Mouse (Mus musculus) hindbrain, embryonic 15.5 days (tissue): ENCODE results near the gene Klra3. TPM values are rescaled to one million over a fixed set of nuclear protein-coding genes. Genes with fewer than 3 reads are reported as not detected.
"Not testable (repeated sequence)": the region's sequence is repeated elsewhere in the genome, so short reads cannot be mapped to it uniquely, and the experiment has no call there.

ENCODE experiments used
- ATAC-seq: fragments of 200-750 bp; cut with Nextera tagmentation; 2 replicates; pipeline ENCODE4 v1.8.0; 2017; ENCODE audit warnings: low read depth, moderate number of reproducible peaks, moderate TSS enrichment; ENCODE audit not compliant: low FRiP score
- H3K27ac ChIP-seq: fragments of 300-500 bp; sonication (generic); replicated peaks from 2 replicates; pipeline ENCODE4 v1.5.1; 2015; ENCODE audit warnings: mild to moderate bottlenecking, inconsistent platforms
- H3K27me3 ChIP-seq: fragments of 300-500 bp; sonication (generic); 2 replicates; pipeline ENCODE4 v1.6.1; 2015; ENCODE audit warnings: control low read depth, inconsistent platforms
- H3K36me3 ChIP-seq: fragments of 300-500 bp; sonication (generic); 2 replicates; pipeline ENCODE4 v1.6.1; 2015; ENCODE audit warnings: control low read depth, inconsistent platforms
- H3K4me1 ChIP-seq: fragments of 300-500 bp; sonication (generic); replicated peaks from 2 replicates; pipeline ENCODE4 v1.6.1; 2015; ENCODE audit warnings: control low read depth, inconsistent platforms
- H3K4me2 ChIP-seq: fragments of 300-500 bp; sonication (generic); 2 replicates; pipeline ENCODE4 v1.6.1; 2015; ENCODE audit warnings: moderate library complexity, mild to moderate bottlenecking, inconsistent platforms
- H3K4me3 ChIP-seq: fragments of 300-500 bp; sonication (generic); 2 replicates; pipeline ENCODE4 v1.5.1; 2015; ENCODE audit warnings: mild to moderate bottlenecking, inconsistent platforms
- H3K9ac ChIP-seq: fragments of 300-500 bp; sonication (generic); 2 replicates; pipeline ENCODE4 v1.6.1; 2015; ENCODE audit warnings: inconsistent platforms
- H3K9me3 ChIP-seq: fragments of 300-500 bp; sonication (generic); 2 replicates; pipeline ENCODE4 v1.6.1; 2016; ENCODE audit warnings: control low read depth, inconsistent platforms
- WGBS: fragments of 180-500 bp; shearing (Covaris S2); methylation state at CpG from one replicate; pipeline ENCODE4 v1.1.7; 2015; 5-methylcytosine and 5-hydroxymethylcytosine counted together
- polyA plus RNA-seq: library from polyadenylated mRNA; unstranded; fragments of >200 nt; fragmentation: Nextera tagmentation; extraction: Ambion mirVana; gene quantifications from 2 replicates; pipeline ENCODE4 v1.2.1, GENCODE M21; 2015

Gene Klra3
- polyA plus RNA-seq: not detected in 2 replicates

DNA sequence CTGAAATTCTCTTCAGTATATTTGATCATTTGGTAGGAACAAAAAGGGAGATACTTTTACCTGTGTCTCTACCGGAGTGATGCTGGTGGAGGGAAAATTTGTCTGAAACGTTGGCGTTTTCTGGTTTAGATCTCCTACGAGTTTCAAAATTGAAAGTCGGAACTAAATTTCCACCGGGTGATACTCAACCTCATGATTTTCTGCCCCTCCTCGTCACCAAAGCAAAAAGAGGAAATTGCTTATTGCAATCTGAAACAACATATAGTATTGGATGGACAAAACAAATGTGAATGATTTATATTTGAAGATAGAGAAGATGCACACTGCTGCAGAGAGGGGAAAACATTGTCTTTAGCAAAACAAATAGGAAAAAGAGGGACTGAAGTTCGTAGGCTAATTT lies at the start of gene Klra3:
Klra3 (minus strand) TSS at position 164 of the 400 bp plus-strand sequence.
- H3K4me2 ChIP-seq: no peak within 1 kb of the TSS
- 91% methylated on average over 8 of the region's 8 CpGs for WGBS
- no peaks in the 10 kb centered on the region for H3K36me3 ChIP-seq
- ATAC-seq: no peak
- no peaks in the 10 kb centered on the region for H3K4me1 ChIP-seq
- H3K9me3 ChIP-seq: peaks cover 6% of the 10 kb centered on the region; the same call in 1 of the 2 replicates
- H3K27me3 ChIP-seq: no peaks in the 10 kb centered on the region
- H3K9ac ChIP-seq: no peak within 1 kb of the TSS
- no peak within 1 kb of the TSS for H3K27ac ChIP-seq
- H3K4me3 ChIP-seq: no peak within 1 kb of the TSS

DNA sequence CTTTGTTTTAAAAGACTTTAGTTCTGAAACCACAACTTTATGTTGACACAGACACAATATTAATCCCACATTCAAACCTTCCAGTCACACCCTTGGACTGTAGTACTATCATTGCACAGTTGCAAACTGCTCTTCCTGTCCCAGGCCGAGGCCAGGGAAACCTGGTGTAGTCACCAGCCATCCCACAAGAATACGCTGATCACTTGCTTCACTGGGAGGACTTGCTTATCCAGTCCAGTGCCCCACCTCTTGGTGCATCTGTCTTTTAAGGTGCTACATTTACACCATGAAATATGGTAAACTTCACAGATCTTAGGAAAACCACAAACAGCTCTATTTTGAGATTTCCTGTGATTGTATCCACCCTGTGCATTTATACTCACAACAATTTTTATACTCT lies 49.4 kb upstream of the Klra3 start, which contains the start of gene Klra1:
Klra1 (minus strand) TSS at position 125 of the 400 bp plus-strand sequence.
- H3K27ac ChIP-seq: no peak within 1 kb of the TSS
- no peaks in the 10 kb centered on the region; the same call in 1 of the 2 replicates for H3K9me3 ChIP-seq
- WGBS: 85% methylated on average over 2 of the region's 2 CpGs
- H3K9ac ChIP-seq: no peak within 1 kb of the TSS
- no peaks in the 10 kb centered on the region for H3K27me3 ChIP-seq
- H3K4me3 ChIP-seq: no peak within 1 kb of the TSS
- H3K4me2 ChIP-seq: no peak within 1 kb of the TSS
- no peak for ATAC-seq
- H3K4me1 ChIP-seq: no peaks in the 10 kb centered on the region
- no peaks in the 10 kb centered on the region for H3K36me3 ChIP-seq

DNA sequence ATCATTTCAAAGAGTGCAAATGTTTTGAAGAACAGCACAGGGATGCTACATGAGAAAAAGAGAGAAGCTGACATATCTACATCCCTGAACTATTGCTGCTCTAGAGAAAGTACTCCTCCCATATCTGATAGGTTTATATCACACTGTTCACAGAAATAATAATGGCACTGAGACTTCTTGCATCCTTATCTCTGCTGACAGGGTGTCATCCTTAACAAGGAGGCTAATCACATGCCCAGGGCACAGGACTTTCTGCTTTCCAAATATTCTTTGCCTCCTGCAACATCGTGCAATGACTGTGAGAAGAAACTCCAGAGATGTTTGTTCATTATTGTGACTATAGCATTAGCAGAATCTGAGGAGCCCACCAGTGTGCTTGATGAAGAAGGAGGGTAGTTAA lies 48.4 kb upstream of the Klra3 start:
- WGBS: 67% methylated on average over 1 of the region's 1 CpGs
- H3K9ac ChIP-seq: no peak overlapping the region
- no peak for ATAC-seq
- H3K4me3 ChIP-seq: no peak overlapping the region
- no peak overlapping the region for H3K27ac ChIP-seq
- H3K36me3 ChIP-seq: no peaks in the 10 kb centered on the region
- no peak overlapping the region for H3K4me2 ChIP-seq
- H3K4me1 ChIP-seq: no peaks in the 10 kb centered on the region
- H3K9me3 ChIP-seq: no peaks in the 10 kb centered on the region; the same call in 1 of the 2 replicates
- H3K27me3 ChIP-seq: no peaks in the 10 kb centered on the region

DNA sequence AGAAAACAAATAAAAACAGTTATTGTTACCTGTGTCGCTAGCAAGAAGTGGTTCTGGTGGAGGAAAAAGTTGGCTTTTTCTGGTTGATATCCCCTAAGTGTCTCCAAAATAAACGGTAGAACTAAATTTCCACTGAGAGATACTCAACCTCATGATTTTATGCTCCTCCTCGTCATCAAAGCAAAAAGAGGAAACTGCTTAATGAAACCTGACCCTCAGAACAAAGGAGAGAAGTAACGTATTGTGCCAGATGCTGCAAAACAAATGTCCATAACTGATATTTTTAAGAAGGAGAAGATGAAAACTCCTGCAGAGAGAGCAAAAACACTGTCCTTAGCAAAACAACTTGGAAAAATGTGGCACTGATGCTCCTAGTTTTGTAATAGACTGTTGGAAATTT lies 45.0 kb upstream of the Klra3 start:
- H3K4me1 ChIP-seq: no peaks in the 10 kb centered on the region
- WGBS: 84% methylated on average over 4 of the region's 4 CpGs
- no peaks in the 10 kb centered on the region for H3K36me3 ChIP-seq
- no peak overlapping the region for H3K4me3 ChIP-seq
- no peak overlapping the region for H3K27ac ChIP-seq
- H3K9ac ChIP-seq: no peak overlapping the region
- ATAC-seq: no peak
- H3K27me3 ChIP-seq: no peaks in the 10 kb centered on the region
- H3K4me2 ChIP-seq: no peak overlapping the region
- H3K9me3 ChIP-seq: 0 out of 2 replicates have a peak, but pooled peaks cover 3% of the 10 kb centered on the region

DNA sequence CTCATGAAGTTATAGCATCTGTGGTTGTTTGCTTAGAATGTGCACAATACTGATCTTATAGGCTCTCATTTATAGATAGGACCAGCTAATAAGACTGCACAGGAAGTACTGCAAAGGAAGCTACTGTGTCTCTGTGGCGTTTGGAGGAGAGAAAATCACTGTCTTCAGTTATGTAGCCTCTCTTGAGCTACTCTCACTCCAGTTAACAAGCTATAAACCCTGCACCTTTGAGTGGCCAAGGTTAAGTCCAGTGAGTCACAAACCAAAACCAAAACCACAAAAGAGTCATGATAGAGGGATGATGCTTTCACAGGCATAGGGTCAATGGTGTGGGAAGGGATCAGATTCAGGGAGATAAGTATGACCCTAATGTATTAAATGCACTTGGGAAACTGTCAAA lies 8.0 kb upstream of the Klra3 start:
- not testable (repeated sequence) for H3K27me3 ChIP-seq, H3K36me3 ChIP-seq, H3K4me3 ChIP-seq, H3K4me2 ChIP-seq, H3K4me1 ChIP-seq, H3K27ac ChIP-seq, ATAC-seq, H3K9me3 ChIP-seq, H3K9ac ChIP-seq
- 30% methylated on average over 1 of the region's 1 CpGs for whole genome bisulfite sequencing

DNA sequence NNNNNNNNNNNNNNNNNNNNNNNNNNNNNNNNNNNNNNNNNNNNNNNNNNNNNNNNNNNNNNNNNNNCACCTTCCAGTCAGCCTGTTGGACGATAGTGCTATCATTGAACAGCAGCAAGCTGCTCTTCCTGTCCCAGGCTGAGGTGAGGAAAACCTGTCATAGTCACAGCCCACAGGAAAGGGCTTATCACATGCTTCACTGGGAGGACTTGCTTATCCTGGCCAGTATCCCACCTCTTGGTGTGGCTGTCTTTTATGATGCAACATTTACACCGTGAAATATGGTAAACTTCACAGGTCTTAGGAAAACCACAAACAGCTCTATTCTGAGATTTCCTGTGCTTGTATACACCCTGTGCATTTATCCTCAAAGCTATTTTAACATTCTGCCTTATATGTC lies 4.6 kb upstream of the Klra3 start:
- not testable (repeated sequence) for H3K27ac ChIP-seq, H3K36me3 ChIP-seq, H3K9ac ChIP-seq, ATAC-seq, H3K4me1 ChIP-seq, H3K4me3 ChIP-seq, H3K4me2 ChIP-seq, H3K9me3 ChIP-seq, H3K27me3 ChIP-seq
- WGBS: 90% methylated on average over 2 of the region's 2 CpGs

DNA sequence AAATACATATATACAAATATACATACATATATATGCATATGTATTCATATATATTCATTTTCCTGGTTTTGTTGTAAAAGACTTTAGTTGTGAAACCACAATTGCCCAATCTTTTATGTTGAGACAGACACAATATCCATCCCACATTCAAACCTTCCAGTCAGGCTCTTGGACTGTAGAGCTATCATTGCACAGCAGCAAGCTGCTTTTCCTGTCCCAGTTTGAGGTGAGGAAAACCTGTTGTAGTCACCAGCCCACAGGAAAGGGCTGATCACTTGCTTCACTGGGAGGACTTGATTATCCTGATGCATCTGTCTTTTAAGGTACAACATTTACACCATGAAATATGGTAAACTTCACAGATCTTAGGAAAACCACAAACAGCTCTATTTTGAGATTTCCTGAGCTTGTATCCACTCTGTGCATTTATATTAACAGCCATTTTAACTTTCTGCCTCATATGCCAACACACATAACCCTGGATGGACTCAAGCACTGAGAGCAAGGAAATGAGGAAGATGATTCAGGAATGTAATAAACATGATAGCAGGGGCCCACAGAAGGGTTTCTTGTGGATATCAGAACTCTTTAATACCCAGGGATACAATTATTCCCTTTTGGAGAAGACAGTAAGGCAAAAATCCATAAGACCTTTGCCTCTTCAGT lies 49.3 kb downstream of the Klra3 start:
- no peak for ATAC-seq
- no peak overlapping the region for H3K9ac ChIP-seq

DNA sequence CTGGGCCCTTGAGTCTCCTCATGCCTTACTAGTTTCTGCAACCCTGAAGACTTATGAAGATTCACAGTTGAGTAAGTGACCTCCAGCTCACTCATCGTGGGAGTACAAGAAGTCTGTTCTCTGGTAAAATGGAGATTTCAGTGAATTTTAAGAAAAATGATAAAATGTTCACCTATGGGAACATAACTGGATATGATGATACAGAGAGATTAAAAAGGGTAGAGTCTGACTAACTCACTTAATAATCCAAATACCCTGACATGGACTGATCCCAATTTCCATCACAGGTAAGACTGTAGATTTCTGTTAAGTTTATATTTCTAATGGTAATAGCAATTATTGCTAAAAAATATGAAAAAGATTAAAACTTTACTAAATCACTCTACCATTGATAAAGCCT lies 55.5 kb downstream of the Klra3 start, which contains the start of gene Klra10:
Klra10 (minus strand) TSS at position 101 of the 400 bp plus-strand sequence.
- not testable (repeated sequence) for H3K4me2 ChIP-seq, H3K27me3 ChIP-seq, ATAC-seq, H3K9ac ChIP-seq, H3K27ac ChIP-seq, H3K36me3 ChIP-seq, H3K4me1 ChIP-seq, H3K4me3 ChIP-seq, H3K9me3 ChIP-seq
- 73% methylated on average over 1 of the region's 1 CpGs for WGBS

More for the DNA sequence above, 49.3 kb downstream of the Klra3 start:
- H3K27ac ChIP-seq: no peak overlapping the region
- no peaks in the 10 kb centered on the region for H3K27me3 ChIP-seq
- no peaks in the 10 kb centered on the region for H3K4me1 ChIP-seq
- no peak overlapping the region for H3K4me2 ChIP-seq
- H3K36me3 ChIP-seq: no peaks in the 10 kb centered on the region
- H3K9me3 ChIP-seq: no peaks in the 10 kb centered on the region
- H3K4me3 ChIP-seq: no peak overlapping the region

Other genes starting within 250 kb of the Klra3 start
- not detected in 2 replicates for gene Klra8, start 207.7 kb downstream of the Klra3 start, polyA plus RNA-seq
- not detected in 2 replicates for gene Klra9, start 144.5 kb downstream of the Klra3 start, polyA plus RNA-seq
- not detected in 2 replicates for gene Klra7, start 104.3 kb downstream of the Klra3 start, polyA plus RNA-seq
- not detected in 2 replicates for gene Klra10, start 55.6 kb downstream of the Klra3 start, polyA plus RNA-seq
- not detected in 2 replicates for gene Klra1, start 49.3 kb upstream of the Klra3 start, polyA plus RNA-seq